Mouse (Mus musculus): ENCODE data around the gene Farsb. TPM values are rescaled to one million over a fixed set of nuclear protein-coding genes. Genes with fewer than 3 reads are reported as not detected.

The Farsb gene
- 156 and 159 TPM in 2 replicates for polyA plus RNA-seq (2015; fragmentation: Nextera tagmentation; extraction: Ambion mirVana)

DNA sequence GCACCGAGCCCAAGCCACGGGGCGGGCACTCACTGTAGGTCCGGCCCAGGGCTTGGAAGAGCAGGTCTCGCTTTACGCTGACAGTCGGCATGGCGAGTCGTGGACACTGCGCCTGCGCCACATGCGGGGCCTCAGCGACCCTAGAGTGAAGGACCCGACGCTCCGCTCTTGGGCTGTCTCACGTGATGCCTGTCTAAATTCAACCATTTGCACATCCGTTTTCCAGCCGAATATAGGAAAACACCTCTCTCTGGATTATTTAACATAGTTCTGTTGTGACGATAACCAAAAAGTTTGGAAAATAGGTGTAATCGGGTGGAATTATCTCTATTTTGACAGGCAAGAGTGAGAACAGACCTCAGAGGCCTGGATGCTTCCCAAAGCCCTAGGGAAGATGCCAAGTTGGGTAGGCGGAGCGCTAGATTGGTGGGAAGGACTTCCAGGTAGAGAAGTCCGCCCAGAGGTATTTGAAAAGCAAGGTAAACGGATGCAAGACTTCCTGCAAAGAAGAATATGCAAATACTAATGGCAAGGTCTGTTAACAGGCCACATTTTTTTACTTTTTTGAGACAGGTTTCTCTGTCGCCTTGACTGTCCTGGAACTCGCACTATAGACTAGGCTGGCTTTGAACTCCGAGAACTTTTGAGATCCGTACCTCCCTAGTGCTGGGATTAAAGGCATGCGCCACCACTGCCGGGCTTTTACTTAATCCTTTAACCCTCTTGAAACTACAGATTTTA is at the start of gene Farsb:
Gene Farsb, minus strand, starts transcription at position 146 of the 741 bp plus-strand sequence.
- under 1% methylated on average over 31 of the region's 31 CpGs for WGBS

GRCm38 (mm10) chr1:78538396-78538795 is 49.7 kb upstream of the Farsb start:
- 0 out of 2 replicates have a peak, but pooled peaks cover 3% of the 10 kb centered on the region for H3K27me3 ChIP-seq
- peaks cover 19% of the 10 kb centered on the region; the same call in 1 of the 2 replicates for H3K4me1 ChIP-seq (replicated peaks)
- 21% methylated on average over 5 of the region's 5 CpGs for WGBS
- H3K9ac ChIP-seq: no peak overlapping the region
- no peak for ATAC-seq (ENCODE audit: low read depth)
- peak overlapping the region; percentile 66 for H3K4me2 ChIP-seq
- no peak overlapping the region for H3K27ac ChIP-seq (replicated peaks)
- no peaks in the 10 kb centered on the region for H3K9me3 ChIP-seq
- no peak overlapping the region for H3K4me3 ChIP-seq
- H3K36me3 ChIP-seq: no peaks in the 10 kb centered on the region

More for the DNA sequence above, at the start of gene Farsb:
- Histone ChIP-seq H3K9ac (peak within 1 kb of the TSS; percentile 87), H3K4me2 (peak within 1 kb of the TSS; percentile 93), H3K27ac (replicated peaks) (no peak within 1 kb of the TSS; the same call in 1 of the 2 replicates), H3K4me3 (peak within 1 kb of the TSS; percentile 96), H3K9me3 (no peaks in the 10 kb centered on the region), H3K36me3 (no peaks in the 10 kb centered on the region), H3K27me3 (no peaks in the 10 kb centered on the region), H3K4me1 (replicated peaks) (peaks cover 39% of the 10 kb centered on the region)
- peak; percentile 98 for ATAC-seq (ENCODE audit: low read depth)

DNA sequence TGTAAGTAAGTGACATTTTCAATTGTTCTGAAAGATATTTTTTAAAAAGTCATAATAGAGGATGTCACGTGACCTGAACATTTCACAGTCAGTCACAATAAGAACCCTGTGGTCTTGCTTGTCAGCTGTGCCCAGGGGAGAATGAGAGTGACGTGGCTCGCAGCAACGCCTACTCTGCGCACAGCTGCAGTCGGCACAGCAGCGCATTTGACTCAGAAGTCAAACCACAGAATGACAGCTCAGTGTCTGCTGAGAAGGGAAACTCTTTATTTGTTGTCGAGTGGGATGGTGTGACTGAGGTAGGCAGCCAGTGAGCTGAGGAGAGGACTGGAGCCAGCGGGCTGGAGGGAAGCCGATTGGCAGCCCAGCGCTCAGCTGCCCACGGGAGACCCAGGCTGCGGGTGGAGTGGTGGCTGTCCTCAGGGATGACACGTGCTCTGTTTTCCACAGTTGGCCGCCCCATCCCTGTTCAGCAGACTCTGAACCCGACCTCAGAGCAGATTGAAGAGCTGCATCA is 48.9 kb upstream of the Farsb start:
- peak; percentile 90 for ATAC-seq (ENCODE audit: low read depth)

DNA sequence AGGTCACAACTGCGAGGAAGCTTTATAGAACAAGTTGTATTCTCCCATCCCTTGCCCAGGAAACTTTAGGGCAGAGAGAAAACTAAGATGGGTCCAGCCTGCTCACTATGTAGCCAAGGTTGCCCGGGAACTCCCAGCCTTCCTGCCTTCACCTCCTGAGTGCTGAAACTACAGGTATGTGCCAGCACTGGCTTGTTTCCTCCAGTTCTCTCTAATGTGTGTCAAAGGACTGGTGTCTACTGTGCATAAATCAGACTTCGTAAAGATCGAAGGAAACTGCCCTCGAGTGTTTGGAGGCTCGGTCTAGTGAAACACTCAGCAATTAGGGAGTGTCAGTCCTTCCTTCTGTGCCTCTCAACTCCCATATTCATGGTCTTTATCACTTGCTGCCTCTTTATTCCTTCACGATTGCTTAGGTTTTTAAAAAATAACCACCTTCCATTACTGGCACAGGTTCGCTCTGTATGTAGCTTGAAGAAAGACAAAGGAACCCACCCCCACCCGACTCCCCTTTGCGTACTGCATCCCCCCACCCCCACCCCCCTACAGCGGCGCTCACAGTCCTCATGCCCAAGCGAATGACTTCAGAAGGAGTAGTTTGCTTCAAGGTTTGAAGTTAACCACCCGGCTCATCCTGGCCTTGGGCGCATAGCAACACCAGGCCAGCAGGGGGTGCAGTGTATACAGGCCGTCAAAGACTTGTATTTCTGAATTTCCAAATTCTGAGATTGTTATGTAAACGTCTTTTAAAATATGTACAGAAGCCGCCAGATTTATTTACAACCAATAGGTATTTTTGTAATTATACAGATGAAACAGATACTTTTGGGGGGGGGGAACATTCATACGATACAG is 47.8 kb upstream of the Farsb start:
- Histone ChIP-seq H3K4me1 (replicated peaks) (peaks cover 19% of the 10 kb centered on the region; the same call in 1 of the 2 replicates), H3K9me3 (no peaks in the 10 kb centered on the region), H3K27ac (replicated peaks) (no peak overlapping the region), H3K9ac (no peak overlapping the region), H3K4me3 (peak overlapping the region; percentile 36), H3K36me3 (no peaks in the 10 kb centered on the region), H3K27me3 (0 out of 2 replicates have a peak, but pooled peaks cover 3% of the 10 kb centered on the region), H3K4me2 (peak overlapping the region; percentile 66)
- peak; percentile 60 for ATAC-seq (ENCODE audit: low read depth)
- 31% methylated on average over 19 of the region's 19 CpGs for WGBS

More for the DNA sequence above, 48.9 kb upstream of the Farsb start:
- Histone ChIP-seq H3K27me3 (0 out of 2 replicates have a peak, but pooled peaks cover 3% of the 10 kb centered on the region), H3K9me3 (no peaks in the 10 kb centered on the region), H3K9ac (peak overlapping the region; percentile 62), H3K36me3 (no peaks in the 10 kb centered on the region), H3K27ac (replicated peaks) (peak overlapping the region; percentile 46), H3K4me3 (peak overlapping the region; percentile 36), H3K4me2 (peak overlapping the region; percentile 66), H3K4me1 (replicated peaks) (peaks cover 19% of the 10 kb centered on the region; the same call in 1 of the 2 replicates)
- 13% methylated on average over 16 of the region's 16 CpGs for WGBS

- H3K27me3 ChIP-seq: 0 out of 2 replicates have a peak, but pooled peaks cover 3% of the 10 kb centered on the region
- peaks cover 19% of the 10 kb centered on the region; the same call in 1 of the 2 replicates for H3K4me1 ChIP-seq (replicated peaks)
- no peak overlapping the region for H3K9ac ChIP-seq
- no peaks in the 10 kb centered on the region for H3K36me3 ChIP-seq
- H3K27ac ChIP-seq (replicated peaks): no peak overlapping the region
- 91% methylated on average over 9 of the region's 9 CpGs for WGBS
- no peaks in the 10 kb centered on the region for H3K9me3 ChIP-seq
- H3K4me2 ChIP-seq: no peak overlapping the region
- ATAC-seq (ENCODE audit: low read depth): no peak
- no peak overlapping the region for H3K4me3 ChIP-seq
Measured at GRCm38 (mm10) chr1:78534428-78535150, 45.9 kb upstream of the Farsb start.

GRCm38 (mm10) chr1:78532184-78532800 is 43.6 kb upstream of the Farsb start:
- Histone ChIP-seq H3K4me2 (no peak overlapping the region), H3K4me1 (replicated peaks) (0 out of 2 replicates have a peak, but pooled peaks cover 3% of the 10 kb centered on the region), H3K9ac (no peak overlapping the region), H3K27me3 (no peaks in the 10 kb centered on the region), H3K9me3 (no peaks in the 10 kb centered on the region), H3K36me3 (no peaks in the 10 kb centered on the region), H3K4me3 (no peak overlapping the region), H3K27ac (replicated peaks) (no peak overlapping the region)
- no peak for ATAC-seq (ENCODE audit: low read depth)
- WGBS: 85% methylated on average over 15 of the region's 15 CpGs

- H3K4me3 ChIP-seq: no peak overlapping the region
- ATAC-seq (ENCODE audit: low read depth): no peak
- H3K4me2 ChIP-seq: no peak overlapping the region
- no peaks in the 10 kb centered on the region for H3K9me3 ChIP-seq
- no peak overlapping the region for H3K9ac ChIP-seq
- no peak overlapping the region for H3K27ac ChIP-seq (replicated peaks)
- no peaks in the 10 kb centered on the region for H3K27me3 ChIP-seq
- no peaks in the 10 kb centered on the region for H3K36me3 ChIP-seq
- no peaks in the 10 kb centered on the region for H3K4me1 ChIP-seq (replicated peaks)
- 81% methylated on average over 7 of the region's 7 CpGs for WGBS
Measured at GRCm38 (mm10) chr1:78530500-78531215, 42.0 kb upstream of the Farsb start.

DNA sequence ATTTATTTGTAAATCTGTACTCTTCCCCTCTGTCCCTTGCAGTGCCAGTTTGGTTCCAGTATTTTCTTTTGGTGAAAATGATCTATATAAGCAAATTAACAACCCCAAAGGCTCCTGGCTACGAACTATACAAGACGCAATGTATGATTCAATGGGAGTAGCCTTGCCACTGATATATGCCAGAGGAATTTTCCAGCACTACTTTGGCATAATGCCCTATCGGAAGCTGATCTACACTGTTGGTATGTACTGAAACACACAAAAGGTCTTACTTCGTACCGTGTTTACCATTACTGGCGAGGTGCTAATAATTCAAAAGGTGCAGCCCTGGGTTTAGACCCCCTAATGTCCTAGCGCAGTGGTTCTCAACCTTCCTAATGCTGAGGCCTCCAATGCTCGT is 40.3 kb upstream of the Farsb start:
- H3K9me3 ChIP-seq: no peaks in the 10 kb centered on the region
- whole genome bisulfite sequencing: 92% methylated on average over 8 of the region's 8 CpGs
- no peaks in the 10 kb centered on the region for H3K4me1 ChIP-seq (replicated peaks)
- no peak overlapping the region for H3K9ac ChIP-seq
- no peak for ATAC-seq (ENCODE audit: low read depth)
- H3K27ac ChIP-seq (replicated peaks): no peak overlapping the region
- no peaks in the 10 kb centered on the region for H3K36me3 ChIP-seq
- H3K4me3 ChIP-seq: no peak overlapping the region
- no peaks in the 10 kb centered on the region for H3K27me3 ChIP-seq
- no peak overlapping the region for H3K4me2 ChIP-seq

GRCm38 (mm10) chr1:78528356-78528755 is 39.7 kb upstream of the Farsb start:
- Histone ChIP-seq H3K9ac (no peak overlapping the region), H3K4me3 (no peak overlapping the region), H3K4me2 (no peak overlapping the region), H3K27ac (replicated peaks) (no peak overlapping the region), H3K4me1 (replicated peaks) (no peaks in the 10 kb centered on the region), H3K9me3 (no peaks in the 10 kb centered on the region), H3K27me3 (no peaks in the 10 kb centered on the region), H3K36me3 (no peaks in the 10 kb centered on the region)
- no peak for ATAC-seq (ENCODE audit: low read depth)
- WGBS: 98% methylated on average over 3 of the region's 3 CpGs

DNA sequence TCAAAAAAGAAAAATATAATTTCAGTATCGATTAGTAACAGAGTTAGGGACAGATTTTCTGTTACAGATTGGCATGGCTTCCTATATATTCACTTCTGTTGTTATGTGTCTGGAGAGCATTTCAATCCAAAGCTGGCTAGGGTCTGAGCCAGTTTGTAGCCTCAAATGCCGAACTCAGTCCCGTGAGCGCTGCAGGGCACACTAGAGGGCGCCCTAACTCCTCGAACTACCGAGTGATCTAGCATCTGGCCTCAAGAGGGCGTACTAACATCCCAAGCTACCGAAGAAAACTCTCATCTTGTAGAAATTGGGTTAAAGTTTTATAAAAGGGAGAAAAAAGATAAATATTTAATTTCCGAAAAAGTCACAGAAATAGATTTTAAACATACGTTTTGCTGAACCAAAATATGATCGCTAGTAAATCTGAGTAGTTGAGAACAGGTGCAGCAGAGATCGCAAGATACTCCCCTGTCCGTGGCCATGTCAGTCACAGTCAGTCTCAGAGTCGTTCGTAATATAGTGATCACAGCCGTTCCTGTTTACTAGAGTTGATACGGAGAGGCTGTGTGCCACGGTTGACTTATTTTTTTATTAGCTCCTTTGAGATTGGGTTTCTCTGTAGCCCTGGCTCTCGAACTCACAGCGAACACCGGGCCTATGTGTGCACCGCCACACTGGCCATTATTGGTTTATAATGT is 36.6 kb upstream of the Farsb start:
- H3K9me3 ChIP-seq: no peaks in the 10 kb centered on the region
- no peaks in the 10 kb centered on the region for H3K36me3 ChIP-seq
- H3K4me1 ChIP-seq (replicated peaks): no peaks in the 10 kb centered on the region
- H3K9ac ChIP-seq: no peak overlapping the region
- ATAC-seq (ENCODE audit: low read depth): no peak
- H3K4me2 ChIP-seq: no peak overlapping the region
- H3K27me3 ChIP-seq: no peaks in the 10 kb centered on the region
- 51% methylated on average over 23 of the region's 23 CpGs for WGBS
- H3K4me3 ChIP-seq: no peak overlapping the region
- no peak overlapping the region for H3K27ac ChIP-seq (replicated peaks)

Data from neural tube, embryonic 13.5 days (tissue).